Mouse (Mus musculus): ENCODE data around the gene Cib3. TPM values are rescaled to one million over a fixed set of nuclear protein-coding genes. Genes with fewer than 3 reads are reported as not detected.

Cib3 gene
- polyA plus RNA-seq, 1 experiment from 2014 or later, result not detected

GRCm38 (mm10) chr8:72239499-72240402, 27.1 kb upstream of the Cib3 start, which contains the start of gene Ap1m1:
Gene Ap1m1 (plus strand): TSS chr8:72240018.
- Histone ChIP-seq H3K27ac (replicated peaks) (peak within 1 kb of the TSS; percentile 99), H3K9ac (peak within 1 kb of the TSS; percentile 66), H3K4me2 (peak within 1 kb of the TSS; percentile 86), H3K27me3 (no peaks in the 10 kb centered on the region), H3K4me1 (replicated peaks) (peaks cover 48% of the 10 kb centered on the region), H3K9me3 (replicated peaks) (no peaks in the 10 kb centered on the region), H3K4me3 (replicated peaks) (peak within 1 kb of the TSS; percentile 80), H3K36me3 (replicated peaks) (peaks cover 7% of the 10 kb centered on the region; the same call in 1 of the 2 replicates)
- peak; percentile 89 for ATAC-seq (ENCODE audit: insufficient read depth)
- WGBS (ENCODE audit: insufficient replicate concordance), result under 1% methylated on average over 54 of the region's 54 CpGs

DNA sequence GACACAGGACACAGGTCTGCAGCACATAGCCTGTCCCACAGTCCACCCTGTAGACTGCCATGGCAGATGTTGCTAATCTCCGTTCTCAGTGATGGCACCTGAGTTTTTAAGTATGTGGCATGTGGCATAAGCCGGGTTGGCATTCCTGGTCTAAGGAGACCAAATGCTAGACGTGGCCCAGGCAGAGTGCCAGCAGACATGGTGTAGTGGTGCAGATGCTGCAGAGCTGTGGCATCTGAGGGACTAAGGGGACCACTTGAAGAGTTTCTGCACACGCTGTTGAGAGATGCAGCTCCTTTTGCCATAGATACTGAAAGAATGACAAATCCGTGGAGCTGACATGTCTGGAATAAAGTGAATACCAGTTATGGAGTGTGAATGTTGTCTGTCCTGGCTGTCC, 10.0 kb upstream of the Cib3 start:
- H3K36me3 ChIP-seq (replicated peaks), result peaks cover 37% of the 10 kb centered on the region
- H3K4me1 ChIP-seq (replicated peaks), result peaks cover 26% of the 10 kb centered on the region
- H3K9me3 ChIP-seq (replicated peaks), result no peaks in the 10 kb centered on the region
- H3K9ac ChIP-seq, result no peak overlapping the region
- H3K4me2 ChIP-seq, result no peak overlapping the region
- no peak overlapping the region for H3K27ac ChIP-seq (replicated peaks)
- no peak overlapping the region for H3K4me3 ChIP-seq (replicated peaks)
- 81% methylated on average over 5 of the region's 5 CpGs for WGBS (ENCODE audit: insufficient replicate concordance)
- H3K27me3 ChIP-seq, result no peaks in the 10 kb centered on the region
- ATAC-seq (ENCODE audit: insufficient read depth), result no peak

GRCm38 (mm10) chr8:72220758-72221157, 8.1 kb upstream of the Cib3 start:
- Histone ChIP-seq H3K4me3 (replicated peaks) (peak overlapping the region; percentile 84), H3K4me2 (peak overlapping the region; percentile 84), H3K9me3 (replicated peaks) (no peaks in the 10 kb centered on the region), H3K9ac (peak overlapping the region; percentile 82), H3K27ac (replicated peaks) (peak overlapping the region; percentile 90), H3K36me3 (replicated peaks) (peaks cover 37% of the 10 kb centered on the region), H3K4me1 (replicated peaks) (peaks cover 31% of the 10 kb centered on the region), H3K27me3 (no peaks in the 10 kb centered on the region)
- whole genome bisulfite sequencing (ENCODE audit: insufficient replicate concordance), result 64% methylated on average over 4 of the region's 4 CpGs
- no peak for ATAC-seq (ENCODE audit: insufficient read depth)

DNA sequence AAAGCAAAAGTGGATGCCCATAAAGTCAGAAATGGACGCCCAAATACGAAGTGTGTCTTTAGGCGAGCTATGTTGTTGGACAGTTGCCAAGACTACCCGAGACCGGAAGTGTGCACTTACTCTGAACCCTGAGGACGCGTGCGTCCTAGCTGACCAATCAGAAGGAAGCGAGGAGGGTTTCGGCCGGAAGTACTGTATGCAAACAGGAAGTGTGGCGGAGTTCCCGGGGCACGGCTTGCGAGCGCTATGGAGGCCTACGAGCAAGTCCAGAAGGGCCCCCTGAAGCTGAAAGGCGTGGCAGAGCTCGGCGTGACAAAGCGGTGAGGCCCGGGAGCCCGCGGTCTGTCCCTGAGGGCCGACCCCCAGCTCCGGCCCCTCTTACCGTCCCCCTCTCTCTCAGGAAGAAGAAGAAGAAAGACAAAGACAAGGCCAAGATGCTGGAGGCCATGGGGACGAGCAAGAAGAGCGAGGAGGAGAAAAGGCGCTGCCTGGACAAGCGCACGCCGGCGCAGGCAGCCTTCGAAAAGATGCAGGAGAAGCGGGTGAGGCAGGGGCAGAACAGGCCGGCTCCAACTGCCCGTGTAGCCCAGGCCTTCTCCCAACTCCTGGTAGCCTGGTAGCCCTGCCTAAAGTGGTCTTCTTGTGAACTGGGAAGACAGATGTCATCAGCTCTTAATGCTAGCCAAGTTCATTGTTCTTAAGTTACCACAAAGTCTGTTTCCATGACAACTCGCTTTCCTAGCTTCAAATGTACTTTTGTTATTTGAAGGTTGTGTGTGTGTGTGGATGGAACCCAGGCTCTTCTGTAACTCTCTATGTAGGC, 7.1 kb upstream of the Cib3 start, which contains the start of gene Fam32a:
Fam32a (plus strand) TSS at position 190 of the 823 bp plus-strand sequence.
- ATAC-seq (ENCODE audit: insufficient read depth), result peak; percentile 99
- peak within 1 kb of the TSS; percentile 90 for H3K27ac ChIP-seq (replicated peaks)
- no peaks in the 10 kb centered on the region for H3K9me3 ChIP-seq (replicated peaks)
- H3K4me2 ChIP-seq, result peak within 1 kb of the TSS; percentile 84
- H3K9ac ChIP-seq, result peak within 1 kb of the TSS; percentile 82
- H3K4me1 ChIP-seq (replicated peaks), result peaks cover 31% of the 10 kb centered on the region
- peaks cover 37% of the 10 kb centered on the region for H3K36me3 ChIP-seq (replicated peaks)
- H3K27me3 ChIP-seq, result no peaks in the 10 kb centered on the region
- H3K4me3 ChIP-seq (replicated peaks), result peak within 1 kb of the TSS; percentile 84
- 9% methylated on average over 39 of the region's 39 CpGs for WGBS (ENCODE audit: insufficient replicate concordance)

DNA sequence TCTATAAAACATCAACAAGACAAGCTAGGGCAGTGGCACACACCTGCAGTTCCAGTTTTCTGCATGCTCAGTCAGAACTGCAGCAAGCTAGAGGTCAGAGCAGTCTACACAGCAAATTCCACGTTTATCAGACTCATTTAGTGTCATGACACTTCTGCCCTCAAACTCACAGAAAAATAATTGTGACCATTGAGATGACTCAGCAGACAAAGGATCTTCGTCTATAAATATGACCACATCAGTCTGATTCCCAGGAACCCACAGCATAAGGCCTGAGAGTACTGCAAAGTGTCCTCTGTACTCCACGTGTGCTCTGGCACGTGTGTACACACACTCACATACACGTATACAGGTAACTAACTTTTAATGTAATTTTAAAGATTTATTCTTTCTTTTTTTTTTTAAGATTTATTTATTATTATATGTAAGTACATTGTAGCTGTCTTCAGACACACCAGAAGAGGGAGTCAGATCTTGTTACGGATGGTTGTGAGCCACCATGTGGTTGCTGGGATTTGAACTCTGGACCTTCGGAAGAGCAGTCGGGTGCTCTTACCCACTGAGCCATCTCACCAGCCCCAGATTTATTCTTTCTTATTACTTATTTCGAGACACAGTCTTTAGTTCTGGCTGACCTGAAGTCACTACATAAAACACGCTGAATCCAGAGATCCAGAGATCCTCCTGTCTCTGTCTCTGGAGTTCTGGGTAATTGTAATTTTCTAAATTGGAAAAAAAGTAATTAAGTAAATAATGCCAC, 6.3 kb upstream of the Cib3 start:
- Histone ChIP-seq H3K4me2 (peak overlapping the region; percentile 84), H3K9ac (no peak overlapping the region; the same call in 1 of the 2 replicates), H3K4me3 (replicated peaks) (peak overlapping the region; percentile 84), H3K4me1 (replicated peaks) (peaks cover 31% of the 10 kb centered on the region), H3K27me3 (no peaks in the 10 kb centered on the region), H3K36me3 (replicated peaks) (peaks cover 33% of the 10 kb centered on the region), H3K27ac (replicated peaks) (peak overlapping the region; percentile 90; the same call in 1 of the 2 replicates), H3K9me3 (replicated peaks) (no peaks in the 10 kb centered on the region)
- ATAC-seq (ENCODE audit: insufficient read depth), result no peak
- 70% methylated on average over 10 of the region's 10 CpGs for WGBS (ENCODE audit: insufficient replicate concordance)

DNA sequence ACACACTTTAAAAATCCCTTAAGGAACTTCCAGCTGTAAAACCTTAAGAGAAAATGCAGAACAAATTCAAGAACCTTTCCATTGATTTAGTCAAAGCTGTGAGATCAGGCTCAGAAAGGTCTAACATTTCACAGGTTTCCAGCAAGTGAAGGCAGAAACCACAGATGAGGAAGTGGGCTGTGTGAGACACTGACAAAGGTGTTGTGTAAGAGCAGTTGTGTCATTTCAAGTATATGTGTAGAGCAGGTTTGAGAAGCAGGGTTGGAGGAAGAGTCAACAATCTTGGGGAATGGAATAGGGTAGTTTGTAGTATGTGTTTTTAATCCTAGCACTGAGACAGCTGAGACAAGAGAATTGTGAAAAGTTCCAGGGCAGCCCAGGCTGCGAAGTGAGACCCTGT, 3.2 kb upstream of the Cib3 start:
- no peak overlapping the region for H3K4me3 ChIP-seq (replicated peaks)
- no peak overlapping the region for H3K4me2 ChIP-seq
- no peaks in the 10 kb centered on the region for H3K27me3 ChIP-seq
- no peaks in the 10 kb centered on the region for H3K9me3 ChIP-seq (replicated peaks)
- H3K9ac ChIP-seq, result no peak overlapping the region
- WGBS (ENCODE audit: insufficient replicate concordance), result 37% methylated on average over 1 of the region's 1 CpGs
- peak overlapping the region; percentile 59 for H3K27ac ChIP-seq (replicated peaks)
- peaks cover 20% of the 10 kb centered on the region for H3K4me1 ChIP-seq (replicated peaks)
- peaks cover 2% of the 10 kb centered on the region for H3K36me3 ChIP-seq (replicated peaks)
- no peak for ATAC-seq (ENCODE audit: insufficient read depth)

GRCm38 (mm10) chr8:72215060-72215459, 2.4 kb upstream of the Cib3 start:
- H3K36me3 ChIP-seq (replicated peaks), result no peaks in the 10 kb centered on the region
- whole genome bisulfite sequencing (ENCODE audit: insufficient replicate concordance), result 31% methylated on average over 2 of the region's 2 CpGs
- no peaks in the 10 kb centered on the region for H3K9me3 ChIP-seq (replicated peaks)
- H3K4me3 ChIP-seq (replicated peaks), result no peak overlapping the region
- H3K9ac ChIP-seq, result no peak overlapping the region
- no peaks in the 10 kb centered on the region for H3K27me3 ChIP-seq
- no peak overlapping the region for H3K27ac ChIP-seq (replicated peaks)
- H3K4me1 ChIP-seq (replicated peaks), result peaks cover 12% of the 10 kb centered on the region; the same call in 1 of the 2 replicates
- ATAC-seq (ENCODE audit: insufficient read depth), result no peak
- no peak overlapping the region for H3K4me2 ChIP-seq

DNA sequence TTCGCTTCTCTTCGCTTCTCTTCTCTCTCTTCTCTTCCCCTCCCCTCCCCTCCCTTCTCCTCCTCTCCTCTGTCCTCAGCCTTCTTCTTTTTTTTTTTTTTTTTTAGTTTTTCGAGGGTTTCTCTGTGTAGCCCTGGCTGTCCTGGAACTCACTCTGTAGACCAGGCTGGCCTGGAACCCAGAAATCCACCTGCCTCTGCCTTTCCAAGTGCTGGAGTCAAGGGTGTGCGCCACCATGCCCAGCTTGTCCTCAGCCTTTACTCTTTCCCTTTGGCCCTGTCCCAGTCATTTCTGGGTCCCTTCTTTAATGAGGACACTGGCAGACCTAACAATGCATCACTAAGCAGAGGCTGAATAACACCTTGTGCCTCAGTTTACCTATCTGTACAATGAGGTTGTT, 899 bp upstream of the Cib3 start, which contains the start of gene Gm11034:
Gm11034 (minus strand) TSS at position 101 of the 400 bp plus-strand sequence.
- 64% methylated on average over 4 of the region's 4 CpGs for WGBS (ENCODE audit: insufficient replicate concordance)

GRCm38 (mm10) chr8:72211846-72212245, 791 bp downstream of the Cib3 start:
- no peak for ATAC-seq (ENCODE audit: insufficient read depth)
- Histone ChIP-seq H3K9ac (no peak overlapping the region), H3K27ac (replicated peaks) (no peak overlapping the region), H3K4me3 (replicated peaks) (no peak overlapping the region), H3K36me3 (replicated peaks) (no peaks in the 10 kb centered on the region), H3K4me2 (no peak overlapping the region), H3K4me1 (replicated peaks) (0 out of 2 replicates have a peak, but pooled peaks cover 5% of the 10 kb centered on the region), H3K9me3 (replicated peaks) (no peaks in the 10 kb centered on the region), H3K27me3 (no peaks in the 10 kb centered on the region)
- 60% methylated on average over 1 of the region's 1 CpGs for WGBS (ENCODE audit: insufficient replicate concordance)

More for the DNA sequence above, 899 bp upstream of the Cib3 start, which contains the start of gene Gm11034:
- Histone ChIP-seq H3K36me3 (replicated peaks) (no peaks in the 10 kb centered on the region), H3K9ac (no peak within 1 kb of the TSS), H3K4me2 (no peak within 1 kb of the TSS), H3K27me3 (no peaks in the 10 kb centered on the region), H3K4me1 (replicated peaks) (0 out of 2 replicates have a peak, but pooled peaks cover 6% of the 10 kb centered on the region), H3K9me3 (replicated peaks) (no peaks in the 10 kb centered on the region), H3K27ac (replicated peaks) (no peak within 1 kb of the TSS), H3K4me3 (replicated peaks) (no peak within 1 kb of the TSS)
- ATAC-seq (ENCODE audit: insufficient read depth), result no peak

- H3K9ac ChIP-seq, result no peak overlapping the region
- no peaks in the 10 kb centered on the region for H3K4me1 ChIP-seq (replicated peaks)
- no peaks in the 10 kb centered on the region for H3K36me3 ChIP-seq (replicated peaks)
- H3K27ac ChIP-seq (replicated peaks), result no peak overlapping the region
- H3K4me2 ChIP-seq, result no peak overlapping the region
- WGBS (ENCODE audit: insufficient replicate concordance), result 54% methylated on average over 2 of the region's 2 CpGs
- no peak for ATAC-seq (ENCODE audit: insufficient read depth)
- H3K27me3 ChIP-seq, result no peaks in the 10 kb centered on the region
- no peaks in the 10 kb centered on the region for H3K9me3 ChIP-seq (replicated peaks)
- no peak overlapping the region for H3K4me3 ChIP-seq (replicated peaks)
Measured at GRCm38 (mm10) chr8:72210710-72211109, 1.9 kb downstream of the Cib3 start.
